Mouse (Mus musculus) limb, embryonic 14.5 days (tissue): Measurements from ENCODE around the gene Abcb10. TPM values are rescaled to one million over a fixed set of nuclear protein-coding genes. Genes with fewer than 3 reads are reported as not detected.

Experiments used
- ATAC-seq: fragments of 200-750 bp; cut with Nextera tagmentation; 2 replicates; pipeline ENCODE4 v1.8.0; 2017; ENCODE audit warnings: low read depth, moderate number of reproducible peaks, moderate TSS enrichment; ENCODE audit not compliant: low FRiP score
- DNase-seq: peaks from one replicate; pipeline ENCODE4 v3.0.0-alpha.2; 2015; ENCODE audit warnings: low spot score
- H3K27ac ChIP-seq: fragments of 300-500 bp; sonication (generic); replicated peaks from 2 replicates; pipeline ENCODE4 v1.5.1; 2014; ENCODE audit warnings: low read depth, mild to moderate bottlenecking, low read length, moderate library complexity, mixed read lengths
- H3K27me3 ChIP-seq: fragments of 300-500 bp; sonication (generic); 2 replicates; pipeline ENCODE4 v1.6.1; 2014; ENCODE audit warnings: low read length, mixed read lengths; ENCODE audit not compliant: control insufficient read depth, insufficient read depth
- H3K36me3 ChIP-seq: fragments of 300-500 bp; sonication (generic); 2 replicates; pipeline ENCODE4 v1.6.1; 2014; ENCODE audit warnings: mild to moderate bottlenecking, low read length, moderate library complexity, mixed read lengths; ENCODE audit not compliant: control insufficient read depth, insufficient read depth
- H3K4me1 ChIP-seq: fragments of 300-500 bp; sonication (generic); 2 replicates; pipeline ENCODE4 v1.6.1; 2014; ENCODE audit warnings: antibody characterized with exemption, low read length, mixed read lengths; ENCODE audit not compliant: control insufficient read depth, insufficient read depth
- H3K4me2 ChIP-seq: fragments of 300-500 bp; sonication (generic); replicated peaks from 2 replicates; pipeline ENCODE4 v1.6.1; 2014; ENCODE audit warnings: low read depth, mild to moderate bottlenecking, low read length, moderate library complexity; ENCODE audit not compliant: severe bottlenecking
- H3K4me3 ChIP-seq: fragments of 300-500 bp; sonication (generic); replicated peaks from 2 replicates; pipeline ENCODE4 v1.5.1; 2014; ENCODE audit warnings: low read length
- H3K9ac ChIP-seq: fragments of 300-500 bp; sonication (generic); 2 replicates; pipeline ENCODE4 v1.6.1; 2014; ENCODE audit warnings: mild to moderate bottlenecking, low read depth, low read length, moderate library complexity; ENCODE audit not compliant: severe bottlenecking
- H3K9me3 ChIP-seq: fragments of 300-500 bp; sonication (generic); 2 replicates; pipeline ENCODE4 v1.6.1; 2016; ENCODE audit warnings: low read length; ENCODE audit not compliant: control insufficient read depth
- POLR2A ChIP-seq: fragments of 200-500 bp; IDR thresholded peaks from 2 replicates; pipeline ENCODE4 v1.8.0; 2012; ENCODE audit warnings: inconsistent platforms, mild to moderate bottlenecking, moderate library complexity, borderline replicate concordance; ENCODE audit not compliant: insufficient read depth, insufficient read length; ENCODE audit errors: extremely low read depth
- WGBS: fragments of 180-500 bp; shearing (Covaris S2); extraction: QIAGEN DNeasy Blood & Tissue Kit; methylation state at CpG from one replicate; pipeline ENCODE4 v1.1.7; 2014; 5-methylcytosine and 5-hydroxymethylcytosine counted together
- polyA plus RNA-seq, 2 experiments: library from polyadenylated mRNA; depleted of rRNA in 1 of 2; stranded (reverse) in 1 of 2; unstranded in 1 of 2; fragments of >200 nt; fragmentation: Nextera tagmentation in 1 of 2; extraction: Ambion mirVana in 1 of 2; gene quantifications; 2 replicates each; pipeline versions ENCODE4 v1.2.1 to v1.2.3; 2012 to 2014

Abcb10 gene
- polyA plus RNA-seq, 2 experiments, result 14.0 to 19.2 TPM

GRCm38 (mm10) chr8:123981674-123982073 is 1.2 kb downstream of the Abcb10 start:
- Histone ChIP-seq H3K36me3 (no peaks in the 10 kb centered on the region), H3K4me3 (peak overlapping the region; percentile 70; the same call in 1 of the 2 replicates), H3K27me3 (no peaks in the 10 kb centered on the region), H3K4me1 (no peaks in the 10 kb centered on the region), H3K9me3 (no peaks in the 10 kb centered on the region), H3K27ac (no peak overlapping the region), H3K9ac (no peak overlapping the region), H3K4me2 (peak overlapping the region; percentile 28; the same call in 1 of the 2 replicates)
- ATAC-seq (no peak), DNase-seq (no peak)
- TF ChIP-seq POLR2A, result no peak
- 42% methylated on average over 4 of the region's 4 CpGs for WGBS

GRCm38 (mm10) chr8:123980239-123980638 is 2.7 kb downstream of the Abcb10 start:
- Histone ChIP-seq H3K27me3 (no peaks in the 10 kb centered on the region), H3K36me3 (no peaks in the 10 kb centered on the region), H3K4me3 (no peak overlapping the region), H3K9ac (no peak overlapping the region), H3K9me3 (no peaks in the 10 kb centered on the region), H3K4me2 (no peak overlapping the region), H3K4me1 (no peaks in the 10 kb centered on the region), H3K27ac (no peak overlapping the region)
- TF ChIP-seq POLR2A, result no peak
- DNase-seq (no peak), ATAC-seq (no peak)
- WGBS, result 67% methylated on average over 4 of the region's 4 CpGs

- DNase-seq (no peak), ATAC-seq (no peak)
- no peaks in the 10 kb centered on the region for H3K4me1 ChIP-seq
- no peak for TF ChIP-seq POLR2A
- no peak overlapping the region for H3K27ac ChIP-seq
- no peaks in the 10 kb centered on the region for H3K36me3 ChIP-seq
- WGBS, result 73% methylated on average over 8 of the region's 8 CpGs
- H3K9ac ChIP-seq, result no peak overlapping the region
- H3K4me3 ChIP-seq, result no peak overlapping the region
- no peaks in the 10 kb centered on the region for H3K9me3 ChIP-seq
- no peaks in the 10 kb centered on the region for H3K27me3 ChIP-seq
- no peak overlapping the region for H3K4me2 ChIP-seq
Observed at GRCm38 (mm10) chr8:123978926-123979325, 4.0 kb downstream of the Abcb10 start.

GRCm38 (mm10) chr8:123978166-123978838 is 4.6 kb downstream of the Abcb10 start:
- H3K27ac ChIP-seq, result no peak overlapping the region
- H3K9ac ChIP-seq, result peak overlapping the region; percentile 38; the same call in 1 of the 2 replicates
- H3K4me3 ChIP-seq, result no peak overlapping the region
- ATAC-seq, result no peak
- 65% methylated on average over 14 of the region's 14 CpGs for WGBS
- no peak overlapping the region for H3K4me2 ChIP-seq
- H3K27me3 ChIP-seq, result no peaks in the 10 kb centered on the region
- no peak for DNase-seq
- H3K4me1 ChIP-seq, result no peaks in the 10 kb centered on the region
- no peak for TF ChIP-seq POLR2A
- no peaks in the 10 kb centered on the region for H3K9me3 ChIP-seq
- H3K36me3 ChIP-seq, result no peaks in the 10 kb centered on the region

- no peak overlapping the region for H3K9ac ChIP-seq
- no peaks in the 10 kb centered on the region for H3K36me3 ChIP-seq
- WGBS, result 88% methylated on average over 4 of the region's 4 CpGs
- H3K27ac ChIP-seq, result no peak overlapping the region
- TF ChIP-seq POLR2A, result no peak
- DNase-seq (no peak), ATAC-seq (no peak)
- H3K4me2 ChIP-seq, result no peak overlapping the region
- H3K4me3 ChIP-seq, result no peak overlapping the region
- no peaks in the 10 kb centered on the region for H3K9me3 ChIP-seq
- no peaks in the 10 kb centered on the region for H3K27me3 ChIP-seq
- no peaks in the 10 kb centered on the region for H3K4me1 ChIP-seq
Observed at GRCm38 (mm10) chr8:123977499-123977898, 5.4 kb downstream of the Abcb10 start.
